Mouse (Mus musculus) heart, postnatal 4 days (tissue): ENCODE data around the gene Itgae. TPM values are rescaled to one million over a fixed set of nuclear protein-coding genes. Genes with fewer than 3 reads are reported as not detected.

Experiments
- total RNA-seq, 2 experiments: library from RNA; stranded (reverse); gene quantifications; 2 replicates each; pipeline ENCODE4 v1.2.3; 2021

The Itgae gene
- total RNA-seq, 2 experiments from 2014 or later = 0.18 to 0.21 TPM

Other genes with a start within 250 kb of the Itgae start
- 10 to 100 TPM in 1 of 2 experiments, 1 to 10 TPM in 1; 8.3 to 12.0 TPM for gene Atp2a3, start 129.4 kb upstream of the Itgae start, total RNA-seq
- gene P2rx1, start 91.5 kb upstream of the Itgae start, total RNA-seq = under 1 TPM; 0.71 to 0.77 TPM
- under 1 TPM; 0.81 to 0.97 TPM for gene Camkk1, start 71.6 kb upstream of the Itgae start, total RNA-seq
- 10 to 100 TPM; 12.0 to 12.2 TPM for gene Ncbp3, start 42.8 kb upstream of the Itgae start, total RNA-seq
- 1 to 10 TPM; 6.0 to 7.1 TPM for gene Haspin, start 47.7 kb downstream of the Itgae start, total RNA-seq
- 1 to 10 TPM; 3.9 to 5.0 TPM for gene P2rx5, start 69.8 kb downstream of the Itgae start, total RNA-seq
- 10 to 100 TPM; 66.3 to 67.9 TPM for gene Emc6, start 86.5 kb downstream of the Itgae start, total RNA-seq
- gene Tax1bp3, start 86.5 kb downstream of the Itgae start, total RNA-seq = 100 to 1,000 TPM; 109 to 112 TPM
- gene Ctns, start 108.5 kb downstream of the Itgae start, total RNA-seq = 1 to 10 TPM; 8.4 to 8.7 TPM
- 1 to 10 TPM in 1 of 2 experiments, under 1 TPM in 1; 0.95 to 1.1 TPM for gene Shpk, start 108.9 kb downstream of the Itgae start, total RNA-seq
- gene Trpv1, start 143.7 kb downstream of the Itgae start, total RNA-seq = not detected
- under 1 TPM; 0.07 to 0.10 TPM for gene Trpv3, start 176.8 kb downstream of the Itgae start, total RNA-seq
- gene Aspa, start 239.0 kb downstream of the Itgae start, total RNA-seq = under 1 TPM; 0.27 to 0.57 TPM
- not detected for gene Gm49340, start 239.2 kb downstream of the Itgae start, total RNA-seq
- not detected for gene Spata22, start 239.2 kb downstream of the Itgae start, total RNA-seq